Mouse (Mus musculus): Measurements from ENCODE around the gene Tiam1.

Tiam1 gene

GRCm38 (mm10) chr16:89962876-89963275 lies 180.7 kb downstream of the Tiam1 start:
- DNase-seq (ENCODE audit: extremely low read depth, insufficient read length, low spot score): no peak

DNA sequence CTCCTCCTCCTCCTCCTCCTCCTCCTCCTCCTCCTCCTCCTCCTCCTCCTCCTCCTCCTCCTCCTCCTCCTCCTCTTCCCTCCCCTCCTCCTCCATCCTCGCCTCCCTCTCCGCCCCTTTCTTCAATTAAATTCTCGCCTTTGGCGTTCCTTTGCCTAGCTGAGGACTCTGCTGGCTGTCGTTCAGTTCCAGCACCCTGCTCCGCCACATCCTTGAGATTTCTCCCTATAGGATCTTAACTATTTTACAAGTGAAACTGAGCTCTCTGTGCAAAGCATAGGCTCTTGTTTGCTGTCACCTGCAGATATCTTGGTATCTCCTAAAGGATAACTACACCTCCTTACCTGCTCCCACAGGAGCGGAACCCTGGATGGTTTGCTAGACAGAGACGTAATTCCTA lies 182.7 kb downstream of the Tiam1 start:
- DNase-seq (ENCODE audit: extremely low read depth, insufficient read length, low spot score): no peak

GRCm38 (mm10) chr16:89960186-89960878 lies 183.2 kb downstream of the Tiam1 start:
- peak; percentile 72 for DNase-seq (ENCODE audit: extremely low read depth, insufficient read length, low spot score)

DNA sequence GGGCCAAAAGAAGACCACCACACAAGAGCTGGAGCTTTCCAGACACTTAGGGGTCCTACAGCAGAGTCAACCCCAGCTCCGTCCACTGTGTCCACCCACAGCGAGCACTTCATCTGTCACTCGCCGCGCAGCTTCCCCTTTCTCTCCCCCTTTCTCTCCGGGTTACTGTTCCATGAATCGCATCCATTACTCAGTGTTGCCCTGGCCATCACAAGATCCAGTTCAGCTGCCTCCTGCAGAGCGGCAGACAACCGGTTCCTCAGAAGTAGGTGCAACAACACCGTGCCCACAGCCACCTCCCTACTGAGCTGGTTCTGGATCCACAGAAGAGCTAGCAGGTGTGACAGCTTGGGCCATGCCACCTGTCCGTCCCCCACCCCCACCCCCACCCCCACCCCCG lies 184.6 kb downstream of the Tiam1 start:
- no peak for DNase-seq (ENCODE audit: extremely low read depth, insufficient read length, low spot score)

DNA sequence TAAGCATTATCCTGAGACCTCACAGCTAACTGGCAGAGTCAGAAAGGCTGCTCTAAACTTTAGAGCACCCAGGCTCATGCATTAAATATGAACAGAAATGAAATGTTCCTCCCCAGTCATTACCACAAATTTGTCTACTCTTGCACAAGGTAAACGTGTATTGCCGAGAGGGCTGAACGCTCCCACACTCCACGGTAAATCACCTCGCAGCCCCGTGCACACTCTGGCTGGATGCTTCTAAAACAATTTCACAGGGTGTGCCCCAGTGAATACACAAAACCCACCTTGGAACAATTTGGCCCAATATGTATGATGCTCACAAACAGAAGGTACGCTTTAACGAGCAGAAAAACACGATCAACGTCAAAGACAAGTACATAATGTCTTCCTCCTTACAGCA lies 185.5 kb downstream of the Tiam1 start:
- DNase-seq (ENCODE audit: extremely low read depth, insufficient read length, low spot score): no peak

DNA sequence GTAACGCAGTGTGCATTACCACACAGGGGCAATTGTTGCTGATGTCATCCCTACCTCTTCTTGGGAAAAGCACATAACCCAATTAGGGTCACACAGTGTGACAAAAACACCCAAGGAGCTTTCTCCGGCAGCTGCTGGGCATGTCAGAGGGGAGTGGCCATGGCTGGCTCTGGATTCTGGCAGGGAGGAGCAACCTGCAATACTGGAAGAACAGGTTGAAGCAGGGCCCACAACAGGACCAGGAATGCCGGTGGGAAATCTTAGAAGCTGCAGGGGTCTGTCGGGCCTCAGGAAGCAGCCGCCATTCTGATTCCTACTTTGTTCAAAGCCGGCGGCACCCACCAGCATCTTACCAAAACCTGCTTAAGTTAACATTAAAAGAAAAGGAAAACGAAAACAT lies 189.0 kb downstream of the Tiam1 start:
- no peak for DNase-seq (ENCODE audit: extremely low read depth, insufficient read length, low spot score)

GRCm38 (mm10) chr16:89954114-89954513 lies 189.5 kb downstream of the Tiam1 start:
- DNase-seq (ENCODE audit: extremely low read depth, insufficient read length, low spot score): no peak

DNA sequence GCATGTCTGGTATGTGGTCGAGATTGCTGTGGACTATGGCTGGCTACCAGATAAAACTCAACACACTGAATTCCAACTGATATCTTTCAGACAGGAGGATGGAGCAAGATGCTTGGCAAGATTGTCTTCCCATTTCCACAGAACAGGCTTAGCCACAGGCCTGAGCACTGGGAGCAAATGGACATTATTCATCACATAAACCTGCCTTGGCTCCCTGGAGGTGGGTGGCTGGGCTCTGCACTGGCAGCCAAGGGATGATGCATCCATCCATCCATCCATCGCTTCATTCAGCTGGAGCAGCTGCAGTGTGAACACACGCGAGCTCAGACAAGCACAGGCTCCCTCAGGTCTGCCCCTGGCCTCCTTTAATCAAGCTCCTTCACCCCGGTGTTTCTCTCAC lies 190.7 kb downstream of the Tiam1 start:
- DNase-seq (ENCODE audit: extremely low read depth, insufficient read length, low spot score): peak; percentile 59

DNA sequence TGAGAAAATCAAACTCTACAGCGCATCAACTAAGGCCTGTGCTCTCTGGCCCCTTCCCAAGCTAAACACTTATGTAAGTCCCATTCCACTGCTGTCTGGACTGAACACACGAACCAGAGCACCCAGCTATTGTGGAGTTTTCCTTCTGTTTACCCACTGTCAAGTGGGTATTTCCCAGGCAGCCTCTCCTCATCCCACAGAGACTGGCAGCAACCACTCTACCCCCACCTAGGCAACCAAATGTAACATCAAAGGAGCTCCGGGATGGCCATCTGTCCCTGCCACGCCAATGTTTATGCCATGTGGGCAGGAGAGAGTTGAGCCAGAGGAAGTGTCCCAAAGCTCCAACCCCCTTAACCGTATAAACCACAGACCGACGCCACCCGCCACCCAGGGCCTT lies 192.8 kb downstream of the Tiam1 start:
- no peak for DNase-seq (ENCODE audit: extremely low read depth, insufficient read length, low spot score)

GRCm38 (mm10) chr16:89950251-89950650 lies 193.3 kb downstream of the Tiam1 start:
- no peak for DNase-seq (ENCODE audit: extremely low read depth, insufficient read length, low spot score)

- DNase-seq (ENCODE audit: extremely low read depth, insufficient read length, low spot score): no peak
Measured at GRCm38 (mm10) chr16:89948040-89948439, 195.5 kb downstream of the Tiam1 start.

- DNase-seq (ENCODE audit: extremely low read depth, insufficient read length, low spot score): no peak
Measured at GRCm38 (mm10) chr16:89946816-89947215, 196.8 kb downstream of the Tiam1 start.

GRCm38 (mm10) chr16:89944604-89945283 lies 198.8 kb downstream of the Tiam1 start:
- no peak for DNase-seq (ENCODE audit: extremely low read depth, insufficient read length, low spot score)

DNA sequence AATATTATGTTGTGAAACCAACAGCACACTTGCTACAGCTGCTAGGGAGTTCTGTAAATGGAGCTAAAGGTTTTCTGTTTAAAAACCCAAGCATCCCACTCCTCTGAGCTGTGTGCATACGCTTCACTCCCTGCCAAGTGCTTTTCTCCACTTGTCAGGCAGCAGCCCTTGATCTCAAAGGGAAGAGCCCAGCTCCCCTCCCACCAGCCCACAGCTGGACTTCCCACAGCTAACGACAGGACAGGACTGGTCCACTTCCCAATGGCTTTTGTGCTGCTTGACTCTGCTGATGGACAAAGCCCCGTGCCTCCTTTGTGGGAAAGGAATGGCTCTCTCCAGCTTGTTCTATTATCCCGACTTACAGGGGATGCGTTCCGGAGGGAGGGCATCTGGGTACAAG lies 199.5 kb downstream of the Tiam1 start:
- no peak for DNase-seq (ENCODE audit: extremely low read depth, insufficient read length, low spot score)

- no peak for DNase-seq (ENCODE audit: extremely low read depth, insufficient read length, low spot score)
Measured at GRCm38 (mm10) chr16:89943267-89943971, 200.2 kb downstream of the Tiam1 start.

GRCm38 (mm10) chr16:89940696-89941095 lies 202.9 kb downstream of the Tiam1 start:
- no peak for DNase-seq (ENCODE audit: extremely low read depth, insufficient read length, low spot score)

DNA sequence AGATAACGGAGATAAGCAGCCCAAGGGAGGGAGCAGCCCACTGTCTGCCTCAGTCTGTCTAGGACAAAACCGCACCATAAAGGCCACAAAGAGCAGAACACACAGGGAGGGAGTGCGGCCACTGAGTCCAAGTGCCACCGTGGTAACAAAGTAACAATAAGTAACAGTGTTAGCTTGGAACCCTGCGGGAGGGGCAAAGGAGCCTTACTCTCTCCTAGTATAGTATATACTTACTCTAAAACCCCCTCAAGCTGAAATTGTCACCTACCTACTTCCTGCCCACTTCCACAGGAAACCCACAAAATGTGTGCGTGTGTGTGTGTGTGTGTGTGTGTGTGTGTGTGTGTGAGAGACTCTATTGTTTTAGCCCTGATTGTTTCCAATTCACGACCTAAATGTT lies 205.3 kb downstream of the Tiam1 start:
- no peak for DNase-seq (ENCODE audit: extremely low read depth, insufficient read length, low spot score)

DNA sequence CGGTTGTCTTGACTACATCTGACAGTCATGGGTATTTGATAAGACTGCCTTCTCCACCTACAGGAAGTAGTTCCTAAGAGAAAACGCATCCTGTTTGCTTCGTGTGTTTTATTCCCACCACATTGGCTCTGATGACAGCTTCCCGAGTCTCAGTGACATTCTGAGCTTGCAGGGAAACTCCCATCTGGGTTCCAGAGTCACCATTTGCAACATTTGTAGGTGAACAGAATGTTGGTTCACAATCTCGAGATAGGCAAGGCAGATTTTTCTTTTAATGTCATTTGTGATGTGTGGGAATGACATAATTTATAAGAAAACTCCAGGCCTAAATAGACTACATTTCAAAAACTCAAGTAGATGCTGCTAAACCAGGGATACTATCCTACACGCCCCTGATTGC lies 207.0 kb downstream of the Tiam1 start:
- no peak for DNase-seq (ENCODE audit: extremely low read depth, insufficient read length, low spot score)

DNA sequence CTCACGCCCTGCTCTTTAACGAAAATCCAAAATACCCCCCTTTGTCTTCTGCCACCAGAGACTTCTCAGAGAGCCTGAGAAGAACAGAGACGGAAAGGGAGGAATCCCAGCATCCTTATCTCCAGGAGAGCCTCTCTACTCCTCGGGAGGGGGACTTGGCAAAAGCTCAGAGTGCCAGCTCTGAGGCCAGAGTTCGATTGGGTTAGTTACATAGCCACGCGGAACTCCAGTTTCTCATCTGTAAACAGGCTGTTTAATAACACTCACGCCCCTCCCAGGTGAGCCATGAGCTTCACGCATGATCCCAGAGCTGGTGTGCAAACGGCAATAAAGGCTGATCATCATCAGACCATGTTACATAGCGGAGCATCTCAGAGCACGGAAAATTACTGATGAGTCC lies 208.2 kb downstream of the Tiam1 start:
- no peak for DNase-seq (ENCODE audit: extremely low read depth, insufficient read length, low spot score)

DNA sequence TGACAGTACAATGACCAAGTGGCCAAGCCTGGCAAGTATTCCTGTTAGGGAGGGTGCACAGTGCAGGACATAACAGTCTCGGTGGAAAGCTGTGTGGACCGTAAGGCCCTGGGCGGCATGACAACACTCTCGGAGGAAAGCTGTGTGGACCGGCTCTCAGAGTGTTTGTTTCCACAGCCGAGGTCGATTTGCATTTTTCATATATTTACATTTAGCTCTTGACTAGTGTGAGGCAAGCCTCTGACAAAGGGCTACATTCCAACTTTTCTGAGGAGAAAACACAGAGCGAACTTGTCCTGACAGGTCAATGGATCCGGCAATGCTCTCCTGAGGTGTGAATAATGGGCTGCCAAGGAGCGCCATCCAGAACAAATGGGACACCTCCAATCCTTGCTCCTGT lies 209.0 kb downstream of the Tiam1 start:
- no peak for DNase-seq (ENCODE audit: extremely low read depth, insufficient read length, low spot score)

- DNase-seq (ENCODE audit: extremely low read depth, insufficient read length, low spot score): no peak
Measured at GRCm38 (mm10) chr16:89933976-89934375, 209.6 kb downstream of the Tiam1 start.

GRCm38 (mm10) chr16:89928611-89929010 lies 215.0 kb downstream of the Tiam1 start:
- no peak for DNase-seq (ENCODE audit: extremely low read depth, insufficient read length, low spot score)
